Mouse (Mus musculus) lung, embryonic 14.5 days (tissue): Measurements from ENCODE around the gene Vmn1r93. TPM values are rescaled to one million over a fixed set of nuclear protein-coding genes. Genes with fewer than 3 reads are reported as not detected.
"Not testable (repeated sequence)": the region's sequence is repeated elsewhere in the genome, so short reads cannot be mapped to it uniquely, and the experiment has no call there.

Source experiments
- ATAC-seq: fragments of 200-750 bp; cut with Nextera tagmentation; 2 replicates; pipeline ENCODE4 v1.8.0; 2017; ENCODE audit warnings: mild to moderate bottlenecking, moderate TSS enrichment, moderate library complexity; ENCODE audit not compliant: insufficient read depth
- DNase-seq: peaks from one replicate; pipeline ENCODE4 v3.0.0-alpha.2; 2015
- H3K27ac ChIP-seq: fragments of 300-500 bp; sonication (generic); 2 replicates; pipeline ENCODE4 v1.5.1; 2014; ENCODE audit warnings: low read depth, mild to moderate bottlenecking, moderate library complexity
- H3K27me3 ChIP-seq: fragments of 300-500 bp; sonication (generic); 2 replicates; pipeline ENCODE4 v1.6.1; 2014; ENCODE audit warnings: low read length, control low read depth; ENCODE audit not compliant: insufficient read depth
- H3K36me3 ChIP-seq: fragments of 300-500 bp; sonication (generic); 2 replicates; pipeline ENCODE4 v1.6.1; 2014; ENCODE audit warnings: control low read depth; ENCODE audit not compliant: insufficient read depth
- H3K4me1 ChIP-seq: fragments of 300-500 bp; sonication (generic); 2 replicates; pipeline ENCODE4 v1.6.1; 2014; ENCODE audit warnings: antibody characterized with exemption, control low read depth; ENCODE audit not compliant: insufficient read depth
- H3K4me2 ChIP-seq: fragments of 300-500 bp; sonication (generic); 2 replicates; pipeline ENCODE4 v1.6.1; 2014; ENCODE audit warnings: mild to moderate bottlenecking
- H3K4me3 ChIP-seq: fragments of 300-500 bp; sonication (generic); 2 replicates; pipeline ENCODE4 v1.5.1; 2014; ENCODE audit warnings: low read depth, low read length
- H3K9ac ChIP-seq: fragments of 300-500 bp; sonication (generic); 2 replicates; pipeline ENCODE4 v1.6.1; 2014
- H3K9me3 ChIP-seq: fragments of 300-500 bp; sonication (generic); 2 replicates; pipeline ENCODE4 v1.6.1; 2016; ENCODE audit warnings: low read depth, low read length, control low read depth
- WGBS: fragments of 180-500 bp; shearing (Covaris S2); extraction: QIAGEN DNeasy Blood & Tissue Kit; methylation state at CpG from one replicate; pipeline ENCODE4 v1.1.7; 2014; 5-methylcytosine and 5-hydroxymethylcytosine counted together
- polyA plus RNA-seq: library from polyadenylated mRNA; unstranded; fragments of >200 nt; fragmentation: Nextera tagmentation; extraction: Ambion mirVana; gene quantifications from 2 replicates; pipeline ENCODE4 v1.2.1, GENCODE M21; 2014

Vmn1r93 gene
- polyA plus RNA-seq = not detected in 2 replicates

DNA sequence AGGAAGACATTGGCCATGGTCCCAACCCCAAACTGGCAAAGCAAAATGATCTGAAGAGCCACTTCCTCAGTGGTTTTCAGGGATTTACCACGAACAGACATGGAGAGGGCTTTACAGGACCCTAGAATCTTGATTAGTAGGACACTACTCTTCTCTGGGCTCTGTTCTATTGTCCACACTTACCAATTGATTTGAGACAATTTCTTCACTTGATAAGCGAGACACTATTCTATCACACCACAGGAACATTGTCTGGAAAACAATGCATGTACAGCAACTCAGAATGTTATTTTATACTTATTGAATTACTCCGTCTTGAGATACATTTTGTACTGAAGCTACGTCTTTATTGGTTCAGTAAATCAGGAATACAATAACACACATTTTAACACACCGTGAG lies at the start of gene Vmn1r93:
Gene Vmn1r93 (minus strand): TSS at position 101 of the 400 bp plus-strand sequence.
- H3K27me3 ChIP-seq, H3K9ac ChIP-seq, H3K9me3 ChIP-seq, DNase-seq, ATAC-seq, H3K27ac ChIP-seq, H3K4me2 ChIP-seq, H3K4me3 ChIP-seq, H3K36me3 ChIP-seq, H3K4me1 ChIP-seq: not testable (repeated sequence)
- no CpG with 5 or more reads among the region's 5 CpGs for WGBS

- not testable (repeated sequence) for DNase-seq, ATAC-seq, H3K27ac ChIP-seq, H3K4me2 ChIP-seq, H3K4me3 ChIP-seq, H3K4me1 ChIP-seq, H3K9me3 ChIP-seq, H3K27me3 ChIP-seq, H3K36me3 ChIP-seq, H3K9ac ChIP-seq
- no CpG with 5 or more reads among the region's 3 CpGs for WGBS
These were observed 29.4 kb upstream of the Vmn1r93 start, which contains the start of gene Vmn1r94 for GRCm38 (mm10) chr7:20168277-20168676. TSS of gene Vmn1r94 (minus strand) at chr7:20168377.

DNA sequence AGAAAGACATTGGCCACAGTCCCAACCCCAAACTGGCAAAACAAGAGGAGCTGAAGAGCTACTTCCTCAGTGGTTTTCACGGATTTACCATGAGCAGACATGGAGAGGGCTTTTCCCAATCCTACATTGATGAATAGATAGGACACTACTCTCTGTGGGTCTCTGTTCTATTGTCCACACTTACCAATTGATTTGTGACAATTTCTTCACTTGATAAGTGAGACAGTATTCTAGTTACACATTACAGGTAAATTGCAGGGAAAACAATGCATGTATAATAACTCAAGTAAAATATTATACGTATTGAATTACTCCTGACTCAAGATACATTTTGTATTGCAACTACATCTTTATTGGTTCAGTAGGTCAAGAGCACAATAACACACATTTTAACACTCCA lies 16.4 kb downstream of the Vmn1r93 start, which contains the start of gene Gm16442:
Gene Gm16442 (minus strand): TSS at position 101 of the 400 bp plus-strand sequence.
- not testable (repeated sequence) for ATAC-seq, H3K27me3 ChIP-seq, H3K4me2 ChIP-seq, DNase-seq, H3K9ac ChIP-seq, H3K36me3 ChIP-seq, H3K27ac ChIP-seq, H3K4me1 ChIP-seq, H3K4me3 ChIP-seq, H3K9me3 ChIP-seq
- WGBS = no CpG with 5 or more reads among the region's 2 CpGs

DNA sequence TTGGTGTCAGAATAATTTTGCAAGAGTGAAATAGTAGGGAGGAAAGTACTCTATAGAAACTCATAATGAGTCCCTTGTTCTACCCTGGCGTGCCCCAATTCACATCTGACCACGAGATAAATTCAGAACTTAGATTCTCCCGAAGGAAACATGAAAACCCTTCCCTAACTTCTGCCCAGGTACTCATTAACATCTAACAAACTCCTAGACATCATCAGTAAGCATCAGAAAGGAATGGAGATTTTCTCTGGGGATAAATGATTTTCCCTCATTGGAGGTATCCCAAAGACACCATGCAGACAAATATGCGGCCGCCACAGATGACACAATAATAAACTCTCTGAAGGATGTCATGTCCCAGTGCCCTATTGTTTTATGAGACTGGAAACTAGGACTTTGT lies 39.5 kb downstream of the Vmn1r93 start, which contains the start of gene Vmn1r91:
Gene Vmn1r91 (plus strand): TSS at position 301 of the 400 bp plus-strand sequence.
- not testable (repeated sequence) for H3K4me1 ChIP-seq, H3K27me3 ChIP-seq, H3K9me3 ChIP-seq, H3K27ac ChIP-seq, H3K4me2 ChIP-seq, H3K4me3 ChIP-seq, H3K9ac ChIP-seq, DNase-seq, ATAC-seq, H3K36me3 ChIP-seq
- WGBS = 74% methylated on average over 5 of the region's 5 CpGs

Other genes starting within 250 kb of the Vmn1r93 start
- 13.0 and 13.2 TPM in 2 replicates for gene Pvr, start 217.9 kb downstream of the Vmn1r93 start, polyA plus RNA-seq
- gene Igsf23, start 188.3 kb downstream of the Vmn1r93 start, polyA plus RNA-seq = 1.2 and 1.3 TPM in 2 replicates
- gene Ceacam20, start 173.7 kb downstream of the Vmn1r93 start, polyA plus RNA-seq = not detected in 2 replicates
- gene Nlrp9b, start 147.6 kb downstream of the Vmn1r93 start, polyA plus RNA-seq = not detected in 2 replicates
- not detected in 2 replicates for gene Vmn1r91, start 39.4 kb downstream of the Vmn1r93 start, polyA plus RNA-seq
- not detected in 2 replicates for gene Gm16442, start 16.5 kb downstream of the Vmn1r93 start, polyA plus RNA-seq
- gene Vmn1r94, start 29.3 kb upstream of the Vmn1r93 start, polyA plus RNA-seq = not detected in 2 replicates
- not detected in 2 replicates for gene Vmn1r95, start 54.6 kb upstream of the Vmn1r93 start, polyA plus RNA-seq
- not detected in 2 replicates for gene Gm6164, start 66.5 kb upstream of the Vmn1r93 start, polyA plus RNA-seq
- not detected in 2 replicates for gene Gm4498, start 94.7 kb upstream of the Vmn1r93 start, polyA plus RNA-seq
- not detected in 2 replicates for gene Gm5890, start 123.7 kb upstream of the Vmn1r93 start, polyA plus RNA-seq
- gene Gm4133, start 195.0 kb upstream of the Vmn1r93 start, polyA plus RNA-seq = not detected in 2 replicates
- not detected in 2 replicates for gene Gm5728, start 236.3 kb upstream of the Vmn1r93 start, polyA plus RNA-seq